In genomic region chr1:131759667-131760427, GRCm38 (mm10) we compare ENCODE assay signal across 14 mouse cellular contexts. TPM values are rescaled to one million over a fixed set of nuclear protein-coding genes. Genes with fewer than 3 reads are reported as not detected.
DNase-seq lines count a peak whose midpoint lies in the region; ATAC-seq and TF ChIP-seq lines count a peak whose summit lies in the region.
"Had no signal": no experiment of that assay in that cellular context is flagged by ENCODE, and none has a peak within 500 bp of the region (broad histone marks: within the 10 kb centered on the region; RNA-seq: fewer than 3 reads in every experiment).

No protein-coding gene starts in this region.

- no peaks in the 10 kb centered on the region for H3K9me3 ChIP-seq in forebrain, embryonic 11.5 days (ENCODE audit: control insufficient read depth, low read length)
- no peaks in the 10 kb centered on the region for H3K9me3 ChIP-seq in forebrain, embryonic 12.5 days
- H3K9me3 ChIP-seq in liver, embryonic 11.5 days (ENCODE audit: control insufficient read depth, low read length) = no peaks in the 10 kb centered on the region
- H3K9me3 ChIP-seq: forebrain, embryonic 15.5 days; limb, embryonic 10.5 days had no signal

- H3K4me1 ChIP-seq in forebrain, embryonic 11.5 days (replicated peaks; ENCODE audit: control insufficient read depth, insufficient read depth, low read length) = no peaks in the 10 kb centered on the region
- peaks cover 12% of the 10 kb centered on the region; the same call in 1 of the 2 replicates for H3K4me1 ChIP-seq in forebrain, embryonic 12.5 days
- peaks cover 3% of the 10 kb centered on the region for H3K4me1 ChIP-seq in liver, embryonic 11.5 days (replicated peaks; ENCODE audit: control insufficient read depth, insufficient read depth, low read length)
- H3K4me1 ChIP-seq in bone marrow macrophage, adult 2 months (ENCODE audit: control insufficient read depth, insufficient read depth, low read length) = peaks cover 33% of the 10 kb centered on the region
- H3K4me1 ChIP-seq: forebrain, embryonic 15.5 days; limb, embryonic 10.5 days had no signal

- no peak for TF ChIP-seq CTCF in bone marrow macrophage, adult 2 months (IDR thresholded peaks at IDR 0.05; ENCODE audit: low read depth, low read length)

- H3K9ac ChIP-seq in forebrain, embryonic 11.5 days (ENCODE audit: low read length) = no peak overlapping the region
- no peak overlapping the region for H3K9ac ChIP-seq in forebrain, embryonic 12.5 days
- H3K9ac ChIP-seq in liver, embryonic 11.5 days (ENCODE audit: low read depth, low read length) = no peak overlapping the region
- H3K9ac ChIP-seq: forebrain, embryonic 15.5 days; liver, postnatal 0 days had no signal

- TF ChIP-seq POLR2A in bone marrow macrophage, adult 2 months (IDR thresholded peaks at IDR 0.05; ENCODE audit: borderline replicate concordance, low read depth, low read length) = no peak

- intact Hi-C loops in left cerebral cortex, postnatal 4 days (cut with DNase I) = loop anchor here (5.0 kb wide), 1 partner anchor 48 kb away; no protein-coding TSS in a partner anchor

- H3K36me3 ChIP-seq in forebrain, embryonic 11.5 days (ENCODE audit: control insufficient read depth, insufficient read depth, low read length) = no peaks in the 10 kb centered on the region
- H3K36me3 ChIP-seq in forebrain, embryonic 12.5 days (replicated peaks) = no peaks in the 10 kb centered on the region
- H3K36me3 ChIP-seq in liver, embryonic 11.5 days (ENCODE audit: control insufficient read depth, insufficient read depth, low read length) = no peaks in the 10 kb centered on the region
- H3K36me3 ChIP-seq: forebrain, embryonic 15.5 days; limb, embryonic 10.5 days had no signal

- no peak overlapping the region for H3K4me2 ChIP-seq in forebrain, embryonic 11.5 days (ENCODE audit: low read depth, low read length, severe bottlenecking)
- no peak overlapping the region for H3K4me2 ChIP-seq in forebrain, embryonic 12.5 days
- H3K4me2 ChIP-seq in liver, embryonic 11.5 days = no peak overlapping the region
- H3K4me2 ChIP-seq: forebrain, embryonic 15.5 days had no signal

- peak; percentile 45 for DNase-seq in forebrain, embryonic 11.5 days (ENCODE audit: low spot score)
- DNase-seq in liver, embryonic 11.5 days (ENCODE audit: low spot score) = peak; percentile 29
- no peak for DNase-seq in liver
- peak; percentile 24 for DNase-seq in lung, postnatal 10 days
- no peak for DNase-seq in left cerebral cortex, postnatal 4 days
- DNase-seq: gastrocnemius, postnatal 25 days; layer of hippocampus, adult 9-11 months; liver, postnatal 0 days had no signal

- H3K27me3 ChIP-seq in forebrain, embryonic 11.5 days (ENCODE audit: control insufficient read depth, insufficient read depth, low read length) = no peaks in the 10 kb centered on the region
- H3K27me3 ChIP-seq in forebrain, embryonic 12.5 days = no peaks in the 10 kb centered on the region
- no peaks in the 10 kb centered on the region for H3K27me3 ChIP-seq in liver, embryonic 11.5 days (replicated peaks; ENCODE audit: control insufficient read depth, insufficient read depth, low read length)
- H3K27me3 ChIP-seq: forebrain, embryonic 15.5 days had no signal

- no peak overlapping the region for H3K4me3 ChIP-seq in forebrain, embryonic 11.5 days (ENCODE audit: low read depth, low read length)
- H3K4me3 ChIP-seq in forebrain, embryonic 12.5 days (replicated peaks) = no peak overlapping the region
- H3K4me3 ChIP-seq in liver, embryonic 11.5 days (ENCODE audit: low read depth, low read length) = no peak overlapping the region
- no peak overlapping the region for H3K4me3 ChIP-seq in bone marrow macrophage, adult 2 months (ENCODE audit: insufficient read depth, low read length)
- H3K4me3 ChIP-seq: forebrain, embryonic 15.5 days; limb, embryonic 10.5 days had no signal

- ATAC-seq in forebrain, embryonic 11.5 days (replicated peaks; ENCODE audit: low FRiP score) = no peak
- ATAC-seq in forebrain, embryonic 12.5 days (ENCODE audit: low FRiP score) = no peak
- ATAC-seq in liver, embryonic 11.5 days (replicated peaks; ENCODE audit: low FRiP score) = no peak
- no peak for ATAC-seq in monocyte, adult 5-6 weeks (replicated peaks; ENCODE audit: insufficient number of reproducible peaks, low FRiP score, low TSS enrichment, poor library complexity, severe bottlenecking)
- ATAC-seq: forebrain, embryonic 15.5 days; liver, postnatal 0 days had no signal

- WGBS in forebrain, embryonic 11.5 days = 70% methylated on average over 9 of the region's 9 CpGs
- WGBS in forebrain, embryonic 12.5 days = 67% methylated on average over 9 of the region's 9 CpGs
- WGBS in liver, embryonic 11.5 days = 65% methylated on average over 9 of the region's 9 CpGs

- H3K27ac ChIP-seq in forebrain, embryonic 11.5 days (ENCODE audit: low read depth, low read length) = no peak overlapping the region
- no peak overlapping the region for H3K27ac ChIP-seq in forebrain, embryonic 12.5 days
- H3K27ac ChIP-seq in liver, embryonic 11.5 days (ENCODE audit: low read depth, low read length) = no peak overlapping the region
- H3K27ac ChIP-seq in bone marrow macrophage, adult 2 months (ENCODE audit: insufficient read depth, low read depth, low read length) = peak overlapping the region; percentile 3; the same call in 1 of the 2 replicates
- H3K27ac ChIP-seq: forebrain, embryonic 15.5 days; limb, embryonic 10.5 days had no signal

RNA-seq across cellular contexts. Expression of gene Slc26a9, which starts 16.0 kb away (rescaled TPM):
- polyA plus RNA-seq in forebrain, embryonic 11.5 days (2014; fragmentation: Nextera tagmentation; extraction: Ambion mirVana) = not detected in 2 replicates
- polyA plus RNA-seq in forebrain, embryonic 12.5 days (2016; fragmentation: Nextera tagmentation; extraction: Ambion mirVana) = not detected in 2 replicates
- polyA plus RNA-seq in liver, embryonic 11.5 days (2014; fragmentation: Nextera tagmentation; extraction: Ambion mirVana) = not detected in 2 replicates
- polyA plus RNA-seq in bone marrow macrophage, adult 2 months (2012; ENCODE audit: insufficient read depth, insufficient read length, missing spikeins) = not detected in 2 replicates
- total RNA-seq in left cerebral cortex, postnatal 4 days (2021) = under 1 TPM; 0.16 to 0.52 TPM
- not detected in 3 replicates for total RNA-seq in monocyte, adult 5-6 weeks (2017)
- total RNA-seq: gastrocnemius, postnatal 25 days; heart, postnatal 36 days had no signal
- polyA plus RNA-seq: limb, embryonic 10.5 days; liver, postnatal 0 days had no signal

RNA-seq across cellular contexts. Expression of gene Pm20d1, which starts 37.3 kb away (rescaled TPM):
- 0.86 and 1.2 TPM in 2 replicates for polyA plus RNA-seq in forebrain, embryonic 11.5 days (2014; fragmentation: Nextera tagmentation; extraction: Ambion mirVana)
- 0.34 and 0.35 TPM in 2 replicates for polyA plus RNA-seq in forebrain, embryonic 12.5 days (2016; fragmentation: Nextera tagmentation; extraction: Ambion mirVana)
- polyA plus RNA-seq in liver, embryonic 11.5 days (2014; fragmentation: Nextera tagmentation; extraction: Ambion mirVana) = 2.8 and 4.6 TPM in 2 replicates
- not detected in 2 replicates for polyA plus RNA-seq in bone marrow macrophage, adult 2 months (2012; ENCODE audit: insufficient read depth, insufficient read length, missing spikeins)
- total RNA-seq in left cerebral cortex, postnatal 4 days (2021) = under 1 TPM; 0.34 to 0.56 TPM
- total RNA-seq in monocyte, adult 5-6 weeks (2017) = not detected in 3 replicates

Comparison
In these comparisons a context has a peak if more than half of its experiments do, and no peak if none do; other contexts are left out.
1. DNase-seq: peak in forebrain, embryonic 11.5 days (single experiment), liver, embryonic 11.5 days (single experiment) and lung, postnatal 10 days (single experiment); none in liver (single experiment) and left cerebral cortex, postnatal 4 days (single experiment).